21 mouse cellular contexts compared by ENCODE assay signal in the genomic region with DNA sequence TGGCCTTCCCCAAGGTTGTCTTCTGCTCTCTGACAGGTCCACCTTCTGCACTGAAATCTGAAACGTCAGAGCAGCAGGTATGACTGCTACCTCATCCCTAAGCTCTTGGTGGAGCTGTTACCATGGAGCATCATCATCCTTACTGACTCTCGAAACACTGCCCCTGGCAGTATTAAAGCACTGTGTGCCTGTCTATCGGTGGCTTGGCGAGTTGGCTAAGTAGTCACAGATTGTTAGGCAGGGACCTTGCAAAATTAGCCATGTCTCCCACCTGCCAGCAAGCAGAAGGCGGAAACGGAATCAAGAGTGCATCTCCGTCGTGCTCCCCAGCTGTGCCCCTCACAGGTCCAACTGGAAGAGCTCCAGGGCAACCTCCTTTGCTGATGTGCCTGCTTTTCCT. TPM values are rescaled to one million over a fixed set of nuclear protein-coding genes. Genes with fewer than 3 reads are reported as not detected.
A peak's percentile ranks its signal among the peaks of the same experiment; 100 is the strongest.
DNase-seq lines count a peak whose midpoint lies in the region; ATAC-seq lines count a peak whose summit lies in the region.
"Had no signal": no experiment of that assay in that cellular context is flagged by ENCODE, and none has a peak within 500 bp of the region (broad histone marks: within the 10 kb centered on the region; RNA-seq: fewer than 3 reads in every experiment).

No protein-coding gene starts in this region.

- ATAC-seq in kidney, embryonic 15.5 days (replicated peaks; ENCODE audit: low FRiP score), result no peak
- no peak; the same call in 1 of the 2 replicates for ATAC-seq in lung, embryonic 16.5 days (ENCODE audit: low read depth)
- no peak for ATAC-seq in embryonic facial prominence, embryonic 14.5 days (ENCODE audit: low read depth)
- peak; percentile 38 for ATAC-seq in intestine, embryonic 16.5 days
- ATAC-seq: CD4-positive, CD25-positive, alpha-beta regulatory T cell, adult 4 months had no signal

- no peak for DNase-seq in kidney, postnatal 4 days
- no peak for DNase-seq in lung, postnatal 4 days
- no peak for DNase-seq in embryonic facial prominence, embryonic 14.5 days (ENCODE audit: low spot score)
- DNase-seq in gastrocnemius, postnatal 10 days, result no peak
- no peak for DNase-seq in embryo, embryonic 9.5 days (ENCODE audit: extremely low spot score)
- DNase-seq: adrenal gland, postnatal 10 days; heart, adult 18-20 months; layer of hippocampus, adult 9-11 months; retina, postnatal 1 day; spleen, adult 18-20 months had no signal

- H3K4me1 ChIP-seq in kidney, embryonic 15.5 days, result no peaks in the 10 kb centered on the region
- H3K4me1 ChIP-seq in lung, embryonic 16.5 days (replicated peaks; ENCODE audit: control insufficient read depth, insufficient read depth, low read length), result no peaks in the 10 kb centered on the region
- peaks cover 10% of the 10 kb centered on the region; the same call in 1 of the 2 replicates for H3K4me1 ChIP-seq in embryonic facial prominence, embryonic 14.5 days (ENCODE audit: control insufficient read depth, insufficient read depth, low read length)
- H3K4me1 ChIP-seq in intestine, embryonic 16.5 days (ENCODE audit: control insufficient read depth, insufficient read depth, low read length), result peaks cover 6% of the 10 kb centered on the region; the same call in 1 of the 2 replicates
- H3K4me1 ChIP-seq: forebrain, embryonic 12.5 days had no signal

- H3K9me3 ChIP-seq in kidney, embryonic 15.5 days (replicated peaks), result no peaks in the 10 kb centered on the region
- H3K9me3 ChIP-seq in lung, embryonic 16.5 days (ENCODE audit: control insufficient read depth, low read length), result no peaks in the 10 kb centered on the region
- H3K9me3 ChIP-seq in embryonic facial prominence, embryonic 14.5 days (ENCODE audit: control insufficient read depth, low read length), result no peaks in the 10 kb centered on the region
- H3K9me3 ChIP-seq in intestine, embryonic 16.5 days (ENCODE audit: control insufficient read depth, low read length), result no peaks in the 10 kb centered on the region
- H3K9me3 ChIP-seq: embryonic facial prominence, embryonic 12.5 days; forebrain, embryonic 12.5 days; neural tube, embryonic 15.5 days had no signal

- H3K9ac ChIP-seq in kidney, embryonic 15.5 days, result no peak overlapping the region
- H3K9ac ChIP-seq in lung, embryonic 16.5 days (ENCODE audit: low read length), result no peak overlapping the region
- H3K9ac ChIP-seq in embryonic facial prominence, embryonic 14.5 days (ENCODE audit: low read depth, low read length), result no peak overlapping the region
- 0 out of 2 replicates have a peak overlapping the region, but pooled peaks have one; percentile 36 for H3K9ac ChIP-seq in intestine, embryonic 16.5 days (ENCODE audit: low read depth, low read length)
- H3K9ac ChIP-seq: embryonic facial prominence, embryonic 12.5 days; forebrain, embryonic 12.5 days; hindbrain, embryonic 14.5 days; liver, embryonic 14.5 days; neural tube, embryonic 15.5 days had no signal

- peak overlapping the region; percentile 18; the same call in 1 of the 2 replicates for H3K4me2 ChIP-seq in kidney, embryonic 15.5 days
- H3K4me2 ChIP-seq in lung, embryonic 16.5 days (ENCODE audit: low read depth, low read length), result peak overlapping the region; percentile 37; the same call in 1 of the 2 replicates
- peak overlapping the region; percentile 32 for H3K4me2 ChIP-seq in embryonic facial prominence, embryonic 14.5 days (ENCODE audit: low read depth, low read length)
- peak overlapping the region; percentile 45 for H3K4me2 ChIP-seq in intestine, embryonic 16.5 days (ENCODE audit: low read depth, low read length)
- H3K4me2 ChIP-seq: embryonic facial prominence, embryonic 12.5 days; forebrain, embryonic 12.5 days; hindbrain, embryonic 14.5 days; neural tube, embryonic 15.5 days had no signal

- H3K27ac ChIP-seq in kidney, embryonic 15.5 days, result no peak overlapping the region
- H3K27ac ChIP-seq in lung, embryonic 16.5 days (ENCODE audit: low read length), result 0 out of 2 replicates have a peak overlapping the region, but pooled peaks have one; percentile 19
- no peak overlapping the region for H3K27ac ChIP-seq in embryonic facial prominence, embryonic 14.5 days (replicated peaks; ENCODE audit: low read depth, low read length)
- H3K27ac ChIP-seq in intestine, embryonic 16.5 days (ENCODE audit: low read length), result peak overlapping the region; percentile 68; the same call in 1 of the 2 replicates
- H3K27ac ChIP-seq: embryonic facial prominence, embryonic 12.5 days; forebrain, embryonic 12.5 days; hindbrain, embryonic 14.5 days; liver, embryonic 14.5 days; neural tube, embryonic 15.5 days had no signal

- H3K27me3 ChIP-seq in kidney, embryonic 15.5 days, result no peaks in the 10 kb centered on the region
- H3K27me3 ChIP-seq in lung, embryonic 16.5 days (ENCODE audit: control insufficient read depth, insufficient read depth, low read depth, low read length), result no peaks in the 10 kb centered on the region
- H3K27me3 ChIP-seq in embryonic facial prominence, embryonic 14.5 days (replicated peaks; ENCODE audit: control insufficient read depth, insufficient read depth, low read length), result no peaks in the 10 kb centered on the region
- no peaks in the 10 kb centered on the region for H3K27me3 ChIP-seq in intestine, embryonic 16.5 days (replicated peaks; ENCODE audit: control insufficient read depth, insufficient read depth, low read length)
- H3K27me3 ChIP-seq: embryonic facial prominence, embryonic 12.5 days; forebrain, embryonic 12.5 days; neural tube, embryonic 15.5 days had no signal

- H3K4me3 ChIP-seq in kidney, embryonic 15.5 days (replicated peaks), result no peak overlapping the region
- H3K4me3 ChIP-seq in lung, embryonic 16.5 days (ENCODE audit: low read length), result peak overlapping the region; percentile 5
- no peak overlapping the region for H3K4me3 ChIP-seq in embryonic facial prominence, embryonic 14.5 days (ENCODE audit: low read depth, low read length)
- H3K4me3 ChIP-seq in intestine, embryonic 16.5 days (ENCODE audit: low read length), result peak overlapping the region; percentile 22; the same call in 1 of the 2 replicates
- H3K4me3 ChIP-seq: embryonic facial prominence, embryonic 12.5 days; forebrain, embryonic 12.5 days; neural tube, embryonic 15.5 days had no signal

- WGBS in kidney, embryonic 15.5 days, result 59% methylated on average over 8 of the region's 8 CpGs
- WGBS in lung, embryonic 16.5 days, result 53% methylated on average over 8 of the region's 8 CpGs
- 62% methylated on average over 8 of the region's 8 CpGs for WGBS in embryonic facial prominence, embryonic 14.5 days
- 61% methylated on average over 8 of the region's 8 CpGs for WGBS in intestine, embryonic 16.5 days

- no peaks in the 10 kb centered on the region for H3K36me3 ChIP-seq in kidney, embryonic 15.5 days
- no peaks in the 10 kb centered on the region for H3K36me3 ChIP-seq in lung, embryonic 16.5 days (ENCODE audit: control insufficient read depth, insufficient read depth, low read length)
- H3K36me3 ChIP-seq in embryonic facial prominence, embryonic 14.5 days (ENCODE audit: control insufficient read depth, insufficient read depth, low read length), result no peaks in the 10 kb centered on the region
- H3K36me3 ChIP-seq in intestine, embryonic 16.5 days (ENCODE audit: control insufficient read depth, insufficient read depth, low read length), result no peaks in the 10 kb centered on the region
- H3K36me3 ChIP-seq: embryonic facial prominence, embryonic 12.5 days; forebrain, embryonic 12.5 days; neural tube, embryonic 15.5 days had no signal

RNA-seq across cellular contexts. Expression of a gene that starts 4.6 kb away (rescaled TPM):
- polyA plus RNA-seq in kidney, embryonic 15.5 days (2015; fragmentation: Nextera tagmentation; extraction: Ambion mirVana), result 0.05 TPM in 1 of 2 replicates, not detected in the other
- 0.21 and 0.65 TPM in 2 replicates for polyA plus RNA-seq in lung, embryonic 16.5 days (2015; fragmentation: Nextera tagmentation; extraction: Ambion mirVana)
- 0.10 TPM in 1 of 2 replicates, not detected in the other for polyA plus RNA-seq in embryonic facial prominence, embryonic 14.5 days (2014; fragmentation: Nextera tagmentation; extraction: Ambion mirVana)
- 4.5 and 9.1 TPM in 2 replicates for polyA plus RNA-seq in intestine, embryonic 16.5 days (2015; fragmentation: Nextera tagmentation; extraction: Ambion mirVana)
- total RNA-seq in gastrocnemius, postnatal 10 days (2021), result not detected
- total RNA-seq: heart, adult 18-20 months; megakaryocyte progenitor cell, adult 5-6 weeks; MEL had no signal
- polyA plus RNA-seq: CD4-positive, CD25-positive, alpha-beta regulatory T cell, adult 4 months; embryonic facial prominence, embryonic 12.5 days; forebrain, embryonic 12.5 days; hindbrain, embryonic 14.5 days; liver, embryonic 14.5 days; neural tube, embryonic 15.5 days had no signal

Comparison
In these comparisons a context has a peak if more than half of its experiments do, and no peak if none do; other contexts are left out.
1. H3K27ac ChIP-seq: peak in lung, embryonic 16.5 days (single experiment) and intestine, embryonic 16.5 days (single experiment); none in kidney, embryonic 15.5 days (single experiment) and embryonic facial prominence, embryonic 14.5 days (single experiment).
2. H3K4me3 ChIP-seq: peak in lung, embryonic 16.5 days (single experiment) and intestine, embryonic 16.5 days (single experiment); none in kidney, embryonic 15.5 days (single experiment) and embryonic facial prominence, embryonic 14.5 days (single experiment).
3. Peak in every context shown above with its lines, with median percentiles within 50 percentile points of each other: H3K4me2 ChIP-seq.